ENCODE assay signal across 19 mouse cellular contexts in the genomic region with DNA sequence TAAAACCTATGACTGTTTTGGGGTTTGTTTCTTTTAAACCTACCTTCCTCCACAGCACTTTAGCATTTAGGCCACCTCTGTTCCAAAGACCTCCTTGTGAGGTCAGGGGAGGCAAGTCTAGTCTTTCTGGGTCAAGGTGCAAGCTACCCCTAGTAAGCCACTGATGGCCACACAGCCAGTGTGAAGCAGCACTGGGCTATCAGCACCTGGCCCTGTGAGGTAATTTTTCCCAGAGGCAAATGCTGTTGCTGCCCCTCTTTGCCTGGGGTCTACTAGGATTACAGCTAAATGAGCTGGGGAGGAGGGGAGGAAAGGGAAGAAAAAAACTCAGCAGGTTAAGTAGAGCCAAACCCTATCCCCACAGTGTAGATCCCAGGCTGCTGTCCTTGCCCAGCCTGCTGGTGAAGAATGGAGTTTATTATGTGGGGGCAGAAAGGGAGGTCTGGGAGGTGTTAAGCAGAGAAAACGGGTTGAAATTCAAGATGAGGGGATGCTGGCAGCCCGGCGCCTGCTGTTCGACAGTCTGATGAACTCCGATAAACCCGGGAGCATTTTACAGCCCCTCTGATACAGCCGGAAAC.
DNase-seq lines count a peak whose midpoint lies in the region; ATAC-seq and TF ChIP-seq lines count a peak whose summit lies in the region.
"Had no signal": no experiment of that assay in that cellular context is flagged by ENCODE, and none has a peak within 500 bp of the region (broad histone marks: within the 10 kb centered on the region; RNA-seq: fewer than 3 reads in every experiment).

No protein-coding gene starts in this region.

- no peak for TF ChIP-seq CTCF in kidney, adult 2 months (conservative IDR thresholded peaks at IDR 0.05; ENCODE audit: insufficient read depth, insufficient read length, low read depth, low read length)

- TF ChIP-seq POLR2A in kidney, adult 2 months (IDR thresholded peaks at IDR 0.05; ENCODE audit: low read depth, low read length), result no peak
- TF ChIP-seq POLR2A in limb, embryonic 14.5 days (IDR thresholded peaks at IDR 0.05; ENCODE audit: borderline replicate concordance, extremely low read depth, insufficient read depth, insufficient read length), result no peak

- no peak for DNase-seq in kidney, adult 2 months
- DNase-seq in embryonic facial prominence, embryonic 11.5 days (ENCODE audit: low spot score), result peak; percentile 46
- DNase-seq in embryonic facial prominence, embryonic 14.5 days (ENCODE audit: low spot score), result no peak
- no peak for DNase-seq in limb, embryonic 14.5 days (ENCODE audit: low spot score)
- DNase-seq in gastrocnemius, postnatal 25 days, result no peak
- no peak for DNase-seq in heart, adult 9 months (ENCODE audit: low spot score in 2 of 2)
- DNase-seq: adrenal gland, postnatal 10 days; cerebellum, adult 18-20 months; cerebellum, postnatal 14 days; layer of hippocampus, adult 9-11 months; liver, embryonic 13.5 days; lung, adult 2 months; lung, postnatal 14 days had no signal

- H3K9ac ChIP-seq in kidney, embryonic 15.5 days, result no peak overlapping the region
- no peak overlapping the region for H3K9ac ChIP-seq in embryonic facial prominence, embryonic 11.5 days (replicated peaks; ENCODE audit: low read length)
- H3K9ac ChIP-seq in embryonic facial prominence, embryonic 14.5 days (ENCODE audit: low read depth, low read length), result no peak overlapping the region
- no peak overlapping the region for H3K9ac ChIP-seq in limb, embryonic 14.5 days (ENCODE audit: low read depth, low read length, severe bottlenecking)
- H3K9ac ChIP-seq: liver, embryonic 13.5 days had no signal

- H3K27me3 ChIP-seq in kidney, embryonic 15.5 days, result no peaks in the 10 kb centered on the region
- H3K27me3 ChIP-seq in kidney, adult 2 months (replicated peaks; ENCODE audit: control insufficient read depth, insufficient read depth, low read length), result no peaks in the 10 kb centered on the region
- H3K27me3 ChIP-seq in embryonic facial prominence, embryonic 11.5 days (ENCODE audit: control insufficient read depth, insufficient read depth, low read length), result no peaks in the 10 kb centered on the region
- no peaks in the 10 kb centered on the region for H3K27me3 ChIP-seq in embryonic facial prominence, embryonic 14.5 days (replicated peaks; ENCODE audit: control insufficient read depth, insufficient read depth, low read length)
- H3K27me3 ChIP-seq in limb, embryonic 14.5 days (ENCODE audit: control insufficient read depth, insufficient read depth, low read length), result no peaks in the 10 kb centered on the region
- H3K27me3 ChIP-seq: liver, embryonic 13.5 days had no signal

- H3K4me3 ChIP-seq in kidney, embryonic 15.5 days (replicated peaks), result no peak overlapping the region
- H3K4me3 ChIP-seq in kidney, adult 2 months (ENCODE audit: insufficient read depth, low read depth, low read length), result no peak overlapping the region
- no peak overlapping the region for H3K4me3 ChIP-seq in embryonic facial prominence, embryonic 11.5 days (ENCODE audit: low read depth, low read length)
- H3K4me3 ChIP-seq in embryonic facial prominence, embryonic 14.5 days (ENCODE audit: low read depth, low read length), result no peak overlapping the region
- H3K4me3 ChIP-seq in limb, embryonic 14.5 days (replicated peaks; ENCODE audit: low read length), result no peak overlapping the region
- H3K4me3 ChIP-seq: heart, embryonic 10.5 days; left cerebral cortex, adult 2 months; liver, embryonic 13.5 days had no signal

- WGBS in kidney, embryonic 15.5 days, result 10% methylated on average over 7 of the region's 7 CpGs
- 23% methylated on average over 7 of the region's 7 CpGs for WGBS in kidney, adult 2 months
- WGBS in embryonic facial prominence, embryonic 11.5 days, result 20% methylated on average over 7 of the region's 7 CpGs
- WGBS in embryonic facial prominence, embryonic 14.5 days, result 20% methylated on average over 7 of the region's 7 CpGs
- WGBS in limb, embryonic 14.5 days, result 13% methylated on average over 7 of the region's 7 CpGs

- H3K27ac ChIP-seq in kidney, embryonic 15.5 days, result no peak overlapping the region
- no peak overlapping the region for H3K27ac ChIP-seq in kidney, adult 2 months (ENCODE audit: insufficient read depth, low read depth, low read length)
- H3K27ac ChIP-seq in embryonic facial prominence, embryonic 11.5 days (replicated peaks; ENCODE audit: low read depth, low read length), result no peak overlapping the region
- no peak overlapping the region for H3K27ac ChIP-seq in embryonic facial prominence, embryonic 14.5 days (replicated peaks; ENCODE audit: low read depth, low read length)
- no peak overlapping the region for H3K27ac ChIP-seq in limb, embryonic 14.5 days (replicated peaks; ENCODE audit: low read depth, low read length)
- H3K27ac ChIP-seq: heart, embryonic 10.5 days; left cerebral cortex, adult 2 months; liver, embryonic 13.5 days had no signal

- peak; percentile 84 for ATAC-seq in kidney, embryonic 15.5 days (replicated peaks; ENCODE audit: low FRiP score)
- ATAC-seq in embryonic facial prominence, embryonic 11.5 days (replicated peaks; ENCODE audit: insufficient number of reproducible peaks, low FRiP score, low TSS enrichment, low read depth), result peak; percentile 45
- peak; percentile 70 for ATAC-seq in embryonic facial prominence, embryonic 14.5 days (ENCODE audit: low read depth)
- peak; percentile 55; the same call in 1 of the 2 replicates for ATAC-seq in limb, embryonic 14.5 days (ENCODE audit: low FRiP score, low read depth)
- ATAC-seq: forebrain, embryonic 14.5 days; intestine, postnatal 0 days had no signal

- peaks cover 23% of the 10 kb centered on the region for H3K4me1 ChIP-seq in kidney, embryonic 15.5 days
- peaks cover 3% of the 10 kb centered on the region; the same call in 1 of the 2 replicates for H3K4me1 ChIP-seq in kidney, adult 2 months (ENCODE audit: control insufficient read depth, insufficient read depth, low read length)
- H3K4me1 ChIP-seq in embryonic facial prominence, embryonic 11.5 days (ENCODE audit: control insufficient read depth, insufficient read depth, low read length), result no peaks in the 10 kb centered on the region
- 0 out of 2 replicates have a peak, but pooled peaks cover 3% of the 10 kb centered on the region for H3K4me1 ChIP-seq in embryonic facial prominence, embryonic 14.5 days (ENCODE audit: control insufficient read depth, insufficient read depth, low read length)
- peaks cover 6% of the 10 kb centered on the region for H3K4me1 ChIP-seq in limb, embryonic 14.5 days (ENCODE audit: control insufficient read depth, insufficient read depth, low read length)
- H3K4me1 ChIP-seq: liver, embryonic 13.5 days had no signal

- no peaks in the 10 kb centered on the region for H3K36me3 ChIP-seq in kidney, embryonic 15.5 days
- no peaks in the 10 kb centered on the region for H3K36me3 ChIP-seq in kidney, adult 2 months (ENCODE audit: control insufficient read depth, insufficient read depth, low read length)
- no peaks in the 10 kb centered on the region for H3K36me3 ChIP-seq in embryonic facial prominence, embryonic 11.5 days (replicated peaks; ENCODE audit: control insufficient read depth, insufficient read depth, low read depth, low read length)
- no peaks in the 10 kb centered on the region for H3K36me3 ChIP-seq in embryonic facial prominence, embryonic 14.5 days (ENCODE audit: control insufficient read depth, insufficient read depth, low read length)
- no peaks in the 10 kb centered on the region for H3K36me3 ChIP-seq in limb, embryonic 14.5 days (ENCODE audit: control insufficient read depth, insufficient read depth, low read length)
- H3K36me3 ChIP-seq: heart, embryonic 10.5 days; liver, embryonic 13.5 days had no signal

- peak overlapping the region; percentile 36 for H3K4me2 ChIP-seq in kidney, embryonic 15.5 days
- H3K4me2 ChIP-seq in embryonic facial prominence, embryonic 11.5 days (ENCODE audit: low read depth, low read length), result no peak overlapping the region
- no peak overlapping the region for H3K4me2 ChIP-seq in embryonic facial prominence, embryonic 14.5 days (ENCODE audit: low read depth, low read length)
- peak overlapping the region; percentile 17; the same call in 1 of the 2 replicates for H3K4me2 ChIP-seq in limb, embryonic 14.5 days (replicated peaks; ENCODE audit: low read depth, low read length, severe bottlenecking)
- H3K4me2 ChIP-seq: liver, embryonic 13.5 days; midbrain, embryonic 11.5 days had no signal

- H3K9me3 ChIP-seq in kidney, embryonic 15.5 days (replicated peaks), result no peaks in the 10 kb centered on the region
- H3K9me3 ChIP-seq in embryonic facial prominence, embryonic 11.5 days (replicated peaks; ENCODE audit: control insufficient read depth, low read length), result no peaks in the 10 kb centered on the region
- no peaks in the 10 kb centered on the region for H3K9me3 ChIP-seq in embryonic facial prominence, embryonic 14.5 days (ENCODE audit: control insufficient read depth, low read length)
- H3K9me3 ChIP-seq in limb, embryonic 14.5 days (ENCODE audit: control insufficient read depth, low read length), result no peaks in the 10 kb centered on the region
- H3K9me3 ChIP-seq: heart, embryonic 10.5 days; liver, embryonic 13.5 days had no signal

Comparison
In these comparisons a context has a peak if more than half of its experiments do, and no peak if none do; other contexts are left out.
1. H3K4me2 ChIP-seq: peak in kidney, embryonic 15.5 days (single experiment) and limb, embryonic 14.5 days (single experiment); none in embryonic facial prominence, embryonic 11.5 days (single experiment) and embryonic facial prominence, embryonic 14.5 days (single experiment).
2. Peak in every context shown above with its lines, with median percentiles within 50 percentile points of each other: ATAC-seq.